In the genomic region with DNA sequence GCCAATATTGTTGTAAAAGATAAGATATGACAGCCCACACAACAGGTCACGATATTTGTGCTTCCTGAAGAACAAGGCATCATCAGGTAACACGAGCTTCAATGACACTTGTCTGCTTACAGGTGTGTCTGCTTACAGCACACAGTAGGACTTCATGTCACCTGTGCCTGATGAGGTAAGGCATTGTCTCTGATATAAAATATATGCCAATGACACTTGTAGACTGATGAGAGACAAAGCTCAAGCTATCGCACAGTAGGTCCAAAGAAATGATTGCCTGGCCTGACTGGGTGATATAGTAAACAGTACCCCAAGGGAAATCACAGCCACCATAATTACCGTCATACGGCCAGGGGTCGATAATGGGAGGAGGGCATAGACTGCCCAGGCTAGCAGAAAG, we compare ENCODE assay signal across 27 mouse cellular contexts.
"Had no signal": no experiment of that assay in that cellular context is flagged by ENCODE, and none has a peak within 500 bp of the region (broad histone marks: within the 10 kb centered on the region; RNA-seq: fewer than 3 reads in every experiment).

No protein-coding gene starts in this region.

- H3K4me3 ChIP-seq: embryonic facial prominence, embryonic 10.5 days; embryonic facial prominence, embryonic 12.5 days; embryonic facial prominence, embryonic 13.5 days; embryonic facial prominence, embryonic 15.5 days; erythroblast, embryonic 14.5 days; forebrain, embryonic 10.5 days; forebrain, embryonic 12.5 days; forebrain, embryonic 13.5 days; forebrain, embryonic 15.5 days; heart, adult 2 months; heart, embryonic 10.5 days had no signal

- H3K9me3 ChIP-seq: embryonic facial prominence, embryonic 10.5 days; embryonic facial prominence, embryonic 12.5 days; embryonic facial prominence, embryonic 13.5 days; embryonic facial prominence, embryonic 15.5 days; forebrain, embryonic 10.5 days; forebrain, embryonic 12.5 days; forebrain, embryonic 13.5 days; forebrain, embryonic 15.5 days; heart, embryonic 10.5 days had no signal

- H3K9ac ChIP-seq: embryonic facial prominence, embryonic 12.5 days; embryonic facial prominence, embryonic 13.5 days; embryonic facial prominence, embryonic 15.5 days; forebrain, embryonic 12.5 days; forebrain, embryonic 13.5 days; forebrain, embryonic 15.5 days; forebrain, postnatal 0 days had no signal

- ATAC-seq: forebrain, embryonic 13.5 days; forebrain, embryonic 14.5 days; forebrain, embryonic 15.5 days; forebrain, embryonic 16.5 days; forebrain, postnatal 0 days had no signal

- H3K27ac ChIP-seq: embryonic facial prominence, embryonic 10.5 days; embryonic facial prominence, embryonic 12.5 days; embryonic facial prominence, embryonic 13.5 days; embryonic facial prominence, embryonic 15.5 days; forebrain, embryonic 10.5 days; forebrain, embryonic 12.5 days; forebrain, embryonic 13.5 days; forebrain, embryonic 15.5 days; heart, adult 2 months had no signal

- DNase-seq: cerebellum, adult 9-10 months; cerebellum, adult 9-11 months; cerebellum, postnatal 10 days; cerebellum, postnatal 14 days; cerebellum, postnatal 25 days; cerebellum, postnatal 36 days; embryo, embryonic 11 days; forebrain, postnatal 0 days; gastrocnemius, postnatal 10 days; gastrocnemius, postnatal 14 days; gastrocnemius, postnatal 25 days; gastrocnemius, postnatal 36 days; heart, adult 11 months; heart, adult 18-20 months; heart, adult 2 months had no signal

- H3K27me3 ChIP-seq: embryonic facial prominence, embryonic 12.5 days; embryonic facial prominence, embryonic 13.5 days; embryonic facial prominence, embryonic 15.5 days; forebrain, embryonic 12.5 days; forebrain, embryonic 13.5 days; forebrain, embryonic 15.5 days had no signal

- H3K4me2 ChIP-seq: embryonic facial prominence, embryonic 12.5 days; embryonic facial prominence, embryonic 13.5 days; embryonic facial prominence, embryonic 15.5 days; forebrain, embryonic 12.5 days; forebrain, embryonic 13.5 days; forebrain, embryonic 15.5 days had no signal

- H3K36me3 ChIP-seq: embryonic facial prominence, embryonic 12.5 days; embryonic facial prominence, embryonic 13.5 days; embryonic facial prominence, embryonic 15.5 days; forebrain, embryonic 15.5 days; heart, embryonic 10.5 days had no signal
